Mouse (Mus musculus) CD4-positive, CD25-positive, alpha-beta regulatory T cell, adult 4 months (primary cell): ENCODE results near the gene Acap3. TPM values are rescaled to one million over a fixed set of nuclear protein-coding genes. Genes with fewer than 3 reads are reported as not detected.
A peak's percentile ranks its signal among the peaks of the same experiment; 100 is the strongest.

Experiments
- ATAC-seq: one replicate; pipeline ENCODE4 v1.8.0; 2017
- polyA plus RNA-seq, 2 experiments: library from polyadenylated mRNA; unstranded; fragments of 100-300 nt; shearing (Covaris generic); gene quantifications; one replicate each; pipeline ENCODE4 v1.2.1; 2017

Acap3 gene
- polyA plus RNA-seq, 2 experiments from 2014 or later, result 3.2 to 4.1 TPM

DNA sequence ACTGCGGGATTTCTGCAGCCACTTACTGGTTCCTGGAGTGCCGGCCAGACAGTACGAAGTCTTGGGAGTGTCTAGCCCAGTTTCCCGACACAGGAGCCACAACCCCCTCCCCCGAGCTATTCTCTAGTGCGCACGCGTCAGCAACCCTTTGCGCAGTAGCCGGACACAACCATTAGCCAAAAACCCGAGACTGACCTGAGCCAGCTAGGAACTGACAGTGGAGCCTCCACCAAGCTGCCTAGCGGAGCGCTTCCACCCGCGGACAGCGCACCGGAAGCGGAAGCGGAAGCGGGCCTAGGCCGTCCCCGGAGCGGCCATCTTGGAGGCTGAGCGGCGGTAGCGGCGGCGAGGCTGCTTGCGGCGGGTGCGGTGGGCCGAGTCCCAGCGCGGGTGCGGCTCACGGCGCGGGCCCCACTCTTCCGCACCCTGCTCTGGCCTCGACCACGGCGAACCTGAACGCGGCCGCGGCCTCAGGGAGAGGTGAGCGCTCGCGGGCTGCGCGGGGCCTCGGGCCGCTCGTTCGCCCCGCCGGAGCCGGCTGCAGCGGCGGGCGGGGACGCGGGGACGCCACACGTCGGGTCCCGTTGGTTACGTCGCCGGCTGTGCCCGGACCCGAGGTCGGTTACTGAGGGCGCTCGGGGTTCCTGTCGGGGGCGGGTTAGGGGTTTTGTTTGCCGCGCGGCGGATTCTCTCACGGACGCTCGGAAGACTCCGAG lies 52.1 kb downstream of the Acap3 start, which contains the start of gene Ube2j2:
Gene Ube2j2 (plus strand): TSS at position 298 of the 716 bp plus-strand sequence.
- ATAC-seq, result peak; percentile 90

- peak; percentile 40 for ATAC-seq
These were observed 52.6 kb downstream of the Acap3 start for GRCm38 (mm10) chr4:155944271-155944670.

GRCm38 (mm10) chr4:155947094-155947493 lies 55.5 kb downstream of the Acap3 start:
- no peak for ATAC-seq

DNA sequence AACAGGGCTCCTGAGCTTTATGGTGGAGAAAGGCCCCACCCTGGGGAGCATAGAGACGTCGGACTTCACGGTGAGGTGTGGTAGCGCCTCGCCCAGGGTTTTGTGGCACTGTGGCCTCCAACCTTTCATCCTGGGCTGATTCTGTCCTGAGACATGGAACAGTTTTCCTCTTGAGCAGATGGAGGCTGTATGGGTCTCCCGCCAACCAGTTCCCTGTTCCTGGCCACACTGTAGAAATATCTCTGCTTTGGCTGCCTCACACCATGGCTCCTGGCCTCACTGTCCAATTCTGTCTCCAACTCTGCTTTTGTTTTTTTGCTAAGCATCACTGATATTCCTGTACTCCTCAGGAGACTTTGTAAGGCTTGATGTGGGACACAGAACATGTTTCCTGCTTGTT lies 63.9 kb downstream of the Acap3 start:
- ATAC-seq, result no peak

Other genes with a start within 250 kb of the Acap3 start
- gene Gm10563, start 246.4 kb upstream of the Acap3 start, polyA plus RNA-seq, result not detected
- gene Mmp23, start 238.4 kb upstream of the Acap3 start, polyA plus RNA-seq, result not detected
- 1 to 10 TPM; 4.8 to 5.1 TPM for gene Mib2, start 222.6 kb upstream of the Acap3 start, polyA plus RNA-seq
- 1 to 10 TPM in 1 of 2 experiments, under 1 TPM in 1; 0.59 to 1.4 TPM for gene Fndc10, start 197.5 kb upstream of the Acap3 start, polyA plus RNA-seq
- gene Ssu72, start 187.0 kb upstream of the Acap3 start, polyA plus RNA-seq, result 100 to 1,000 TPM; 153 to 164 TPM
- under 1 TPM in 1 of 2 experiments, not detected in 1; 0.24 TPM for gene Tmem240, start 157.0 kb upstream of the Acap3 start, polyA plus RNA-seq
- gene Atad3a, start 130.7 kb upstream of the Acap3 start, polyA plus RNA-seq, result 10 to 100 TPM; 22.9 to 32.9 TPM
- gene Vwa1, start 117.1 kb upstream of the Acap3 start, polyA plus RNA-seq, result under 1 TPM in 1 of 2 experiments, not detected in 1; 0.23 TPM
- gene Tmem88b, start 105.9 kb upstream of the Acap3 start, polyA plus RNA-seq, result not detected
- not detected for gene Ankrd65, start 101.4 kb upstream of the Acap3 start, polyA plus RNA-seq
- 100 to 1,000 TPM; 117 to 130 TPM for gene Mrpl20, start 88.9 kb upstream of the Acap3 start, polyA plus RNA-seq
- 100 to 1,000 TPM in 1 of 2 experiments, 10 to 100 TPM in 1; 99.1 to 124 TPM for gene Ccnl2, start 79.3 kb upstream of the Acap3 start, polyA plus RNA-seq
- 100 to 1,000 TPM; 167 to 217 TPM for gene Aurkaip1, start 60.5 kb upstream of the Acap3 start, polyA plus RNA-seq
- gene Mxra8, start 52.1 kb upstream of the Acap3 start, polyA plus RNA-seq, result 1 to 10 TPM; 2.1 to 2.3 TPM
- 1 to 10 TPM; 2.2 to 4.7 TPM for gene Dvl1, start 44.4 kb upstream of the Acap3 start, polyA plus RNA-seq
- under 1 TPM; 0.62 to 0.66 TPM for gene Tas1r3, start 28.5 kb upstream of the Acap3 start, polyA plus RNA-seq
- 10 to 100 TPM; 17.0 to 20.1 TPM for gene Cptp, start 22.4 kb upstream of the Acap3 start, polyA plus RNA-seq
- gene Ints11, start 22.3 kb upstream of the Acap3 start, polyA plus RNA-seq, result 100 to 1,000 TPM in 1 of 2 experiments, 10 to 100 TPM in 1; 93.4 to 109 TPM
- 10 to 100 TPM; 22.1 to 27.6 TPM for gene Pusl1, start within 50 bp of the Acap3 start, polyA plus RNA-seq
- 10 to 100 TPM; 21.6 to 29.7 TPM for gene Ube2j2, start 52.0 kb downstream of the Acap3 start, polyA plus RNA-seq
- 1 to 10 TPM; 7.6 TPM for gene C1qtnf12, start 70.5 kb downstream of the Acap3 start, polyA plus RNA-seq
- gene B3galt6, start 100.8 kb downstream of the Acap3 start, polyA plus RNA-seq, result 1 to 10 TPM in 1 of 2 experiments, under 1 TPM in 1; 0.92 to 1.3 TPM
- 100 to 1,000 TPM; 528 to 589 TPM for gene Sdf4, start 101.0 kb downstream of the Acap3 start, polyA plus RNA-seq
- gene Tnfrsf4, start 122.0 kb downstream of the Acap3 start, polyA plus RNA-seq, result 1,000 to 10,000 TPM; 1,065 to 1,393 TPM
- gene Tnfrsf18, start 134.3 kb downstream of the Acap3 start, polyA plus RNA-seq, result 100 to 1,000 TPM; 745 to 823 TPM
- under 1 TPM; 0.35 to 0.81 TPM for gene Ttll10, start 167.6 kb downstream of the Acap3 start, polyA plus RNA-seq
- gene 9430015G10Rik, start 218.2 kb downstream of the Acap3 start, polyA plus RNA-seq, result 10 to 100 TPM; 17.4 to 29.4 TPM
- gene Rnf223, start 238.7 kb downstream of the Acap3 start, polyA plus RNA-seq, result not detected